Mouse (Mus musculus) midbrain, embryonic 16.5 days (tissue): ENCODE results near the gene Gm1604a. TPM values are rescaled to one million over a fixed set of nuclear protein-coding genes. Genes with fewer than 3 reads are reported as not detected.
"Not testable (repeated sequence)": the region's sequence is repeated elsewhere in the genome, so short reads cannot be mapped to it uniquely, and the experiment has no call there.

ENCODE experiments used
- ATAC-seq: fragments of 200-750 bp; cut with Nextera tagmentation; 2 replicates; pipeline ENCODE4 v1.8.0; 2017; ENCODE audit warnings: moderate TSS enrichment
- H3K27ac ChIP-seq: fragments of 300-500 bp; sonication (generic); 2 replicates; pipeline ENCODE4 v1.5.1; 2014; ENCODE audit warnings: mild to moderate bottlenecking, low read length, mixed read lengths
- H3K27me3 ChIP-seq: fragments of 300-500 bp; sonication (generic); 2 replicates; pipeline ENCODE4 v1.6.1; 2014; ENCODE audit warnings: low read depth, low read length, mixed read lengths; ENCODE audit not compliant: control insufficient read depth, insufficient read depth
- H3K36me3 ChIP-seq: fragments of 300-500 bp; sonication (generic); 2 replicates; pipeline ENCODE4 v1.6.1; 2014; ENCODE audit warnings: mild to moderate bottlenecking, low read length, moderate library complexity, mixed read lengths; ENCODE audit not compliant: control insufficient read depth, insufficient read depth
- H3K4me1 ChIP-seq: fragments of 300-500 bp; sonication (generic); 2 replicates; pipeline ENCODE4 v1.6.1; 2014; ENCODE audit warnings: mild to moderate bottlenecking, low read length, mixed read lengths; ENCODE audit not compliant: control insufficient read depth, insufficient read depth
- H3K4me2 ChIP-seq: fragments of 300-500 bp; sonication (generic); 2 replicates; pipeline ENCODE4 v1.6.1; 2014; ENCODE audit warnings: mild to moderate bottlenecking, low read length, mixed read lengths
- H3K4me3 ChIP-seq: fragments of 300-500 bp; sonication (generic); 2 replicates; pipeline ENCODE4 v1.5.1; 2014; ENCODE audit warnings: low read depth, mild to moderate bottlenecking, low read length, moderate library complexity, mixed read lengths
- H3K9ac ChIP-seq: fragments of 300-500 bp; sonication (generic); 2 replicates; pipeline ENCODE4 v1.6.1; 2014; ENCODE audit warnings: low read depth, low read length, mixed read lengths
- H3K9me3 ChIP-seq: fragments of 300-500 bp; sonication (generic); replicated peaks from 2 replicates; pipeline ENCODE4 v1.6.1; 2014; ENCODE audit warnings: mild to moderate bottlenecking, low read length, mixed read lengths; ENCODE audit not compliant: control insufficient read depth, poor library complexity, severe bottlenecking
- WGBS: fragments of 180-500 bp; shearing (Covaris S2); extraction: QIAGEN DNeasy Blood & Tissue Kit; methylation state at CpG from one replicate; pipeline ENCODE4 v1.1.7; 2014; 5-methylcytosine and 5-hydroxymethylcytosine counted together
- polyA plus RNA-seq: library from polyadenylated mRNA; unstranded; fragments of >200 nt; fragmentation: Nextera tagmentation; extraction: Ambion mirVana; gene quantifications from 2 replicates; pipeline ENCODE4 v1.2.1, GENCODE M21; 2015

The Gm1604a gene
- 0.48 TPM in 1 of 2 replicates, not detected in the other for polyA plus RNA-seq

GRCm38 (mm10) chr17:7025257-7025656 is at the start of gene Gm1604a:
TSS of gene Gm1604a (plus strand) at chr17:7025568.
- not testable (repeated sequence) for H3K36me3 ChIP-seq, H3K27me3 ChIP-seq, H3K4me1 ChIP-seq, H3K27ac ChIP-seq, H3K9me3 ChIP-seq, H3K4me3 ChIP-seq, H3K9ac ChIP-seq
- peak within 1 kb of the TSS; percentile 23; the same call in 1 of the 2 replicates for H3K4me2 ChIP-seq
- peak; percentile 88 for ATAC-seq
- 2% methylated on average over 6 of the region's 14 CpGs for WGBS

DNA sequence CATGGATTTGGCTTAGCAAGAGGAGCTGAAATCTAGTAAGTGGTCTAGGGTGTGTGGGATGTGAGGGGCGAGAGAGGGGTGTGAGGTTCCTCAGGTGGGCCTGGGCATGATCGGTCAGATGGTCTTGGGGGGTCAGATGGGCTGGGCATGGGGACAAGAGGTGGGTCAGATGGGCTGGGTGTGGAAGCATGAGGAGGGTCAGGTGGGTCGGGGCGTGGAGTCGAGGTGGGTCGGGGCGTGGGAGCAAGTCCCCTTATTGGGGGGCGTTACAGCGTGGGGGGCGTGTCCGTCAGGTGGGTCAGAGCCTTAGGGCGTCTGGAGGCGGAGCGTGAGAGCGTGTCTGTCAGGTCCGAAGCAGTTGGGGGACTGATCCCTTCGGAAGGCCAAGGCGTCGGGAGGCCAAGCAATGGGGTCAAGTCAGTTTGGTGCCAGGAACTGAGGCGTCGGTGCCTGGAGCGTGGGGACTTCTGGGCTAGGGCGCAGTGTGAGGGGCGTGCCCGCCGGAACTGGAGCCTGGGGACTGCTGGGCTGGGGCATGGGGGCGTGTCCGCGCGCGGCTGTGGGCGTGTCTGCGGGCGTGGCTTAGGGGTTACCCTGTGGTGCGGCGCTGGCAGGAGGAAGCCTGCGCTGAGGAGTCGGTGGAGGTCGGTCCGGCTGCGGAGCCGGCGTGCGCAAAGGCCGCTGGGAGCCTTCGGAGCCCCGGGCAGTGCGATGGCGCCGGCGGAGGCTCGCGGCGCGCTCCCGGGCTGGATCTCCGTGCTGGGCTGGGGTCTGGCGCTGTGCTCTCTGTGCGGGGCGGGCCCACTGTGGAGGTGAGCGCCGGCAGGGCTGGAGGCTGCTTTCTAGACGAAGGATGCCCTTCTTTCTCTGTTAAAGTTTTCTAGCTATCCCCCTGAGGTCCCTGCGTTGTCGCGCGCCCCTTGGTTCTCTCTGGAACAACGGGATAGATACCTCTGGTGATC is 46.8 kb upstream of the Gm1604a start, which contains the start of gene Gm49721:
Gene Gm49721 (plus strand): TSS at position 618 of the 962 bp plus-strand sequence.
- H3K27ac ChIP-seq, H3K36me3 ChIP-seq, H3K4me1 ChIP-seq, H3K9me3 ChIP-seq, H3K27me3 ChIP-seq: not testable (repeated sequence)
- peak within 1 kb of the TSS; percentile 67 for H3K9ac ChIP-seq
- H3K4me3 ChIP-seq, result peak within 1 kb of the TSS; percentile 47
- peak; percentile 97 for ATAC-seq
- peak within 1 kb of the TSS; percentile 67 for H3K4me2 ChIP-seq
- WGBS, result under 1% methylated on average over 27 of the region's 68 CpGs

DNA sequence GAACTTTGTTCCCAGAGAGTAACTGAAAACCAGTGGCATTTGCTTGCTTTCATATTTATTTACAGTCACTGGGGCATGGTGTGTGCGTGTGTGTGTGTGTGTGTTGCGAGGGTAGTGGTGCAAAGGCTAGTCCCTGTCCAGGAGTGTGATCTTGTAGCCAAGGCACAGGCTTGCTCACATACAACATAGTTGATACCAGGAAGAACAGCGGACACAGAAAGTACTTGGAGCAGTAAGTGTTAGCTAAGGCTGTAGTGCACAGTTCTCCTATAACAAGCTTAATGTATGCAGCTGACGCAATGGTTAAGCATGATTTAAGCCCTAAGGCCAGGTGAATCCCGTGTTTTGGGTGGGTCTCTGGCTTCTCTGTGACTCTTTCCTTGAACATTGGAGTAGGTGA is 46.0 kb upstream of the Gm1604a start:
- ATAC-seq, H3K36me3 ChIP-seq, H3K27ac ChIP-seq, H3K4me1 ChIP-seq, H3K9me3 ChIP-seq, H3K9ac ChIP-seq, H3K27me3 ChIP-seq: not testable (repeated sequence)
- Histone ChIP-seq H3K4me3 (peak overlapping the region; percentile 47), H3K4me2 (peak overlapping the region; percentile 67)
- WGBS, result 11% methylated on average over 4 of the region's 5 CpGs

DNA sequence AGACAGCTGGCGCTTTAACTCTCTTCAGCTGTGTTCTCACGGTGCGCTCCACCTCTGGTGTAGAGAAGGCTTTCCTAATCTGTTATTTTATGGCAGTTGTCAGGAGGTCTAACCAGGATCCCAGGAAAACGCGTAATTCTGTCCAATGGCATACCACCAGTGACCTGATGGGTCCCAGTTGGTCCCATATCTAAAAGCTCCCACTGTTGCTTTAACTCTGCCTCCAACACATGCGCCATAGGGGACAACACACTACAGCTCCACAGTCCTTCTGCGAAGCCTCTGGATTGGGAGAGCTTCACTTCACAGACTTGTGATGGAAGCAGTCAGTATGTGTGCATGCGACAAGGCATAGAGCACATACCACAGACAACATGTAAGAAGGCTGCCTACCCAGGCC is 45.2 kb upstream of the Gm1604a start:
- not testable (repeated sequence) for H3K9me3 ChIP-seq, H3K4me2 ChIP-seq, H3K9ac ChIP-seq, H3K36me3 ChIP-seq, H3K27me3 ChIP-seq, H3K4me3 ChIP-seq, H3K4me1 ChIP-seq, H3K27ac ChIP-seq, ATAC-seq
- WGBS, result 93% methylated on average over 5 of the region's 8 CpGs

- not testable (repeated sequence) for H3K4me2 ChIP-seq, H3K27ac ChIP-seq, H3K9ac ChIP-seq, H3K9me3 ChIP-seq, H3K36me3 ChIP-seq, ATAC-seq, H3K4me1 ChIP-seq, H3K4me3 ChIP-seq, H3K27me3 ChIP-seq
- WGBS, result 100% methylated on average over 1 of the region's 1 CpGs
These were observed 39.2 kb upstream of the Gm1604a start for GRCm38 (mm10) chr17:6986118-6986517.

- not testable (repeated sequence) for H3K4me3 ChIP-seq, H3K27ac ChIP-seq, H3K9ac ChIP-seq, H3K27me3 ChIP-seq, H3K4me1 ChIP-seq, H3K36me3 ChIP-seq, H3K9me3 ChIP-seq, H3K4me2 ChIP-seq, ATAC-seq
- no CpG with 5 or more reads among the region's 6 CpGs for WGBS
These were observed 29.9 kb upstream of the Gm1604a start for GRCm38 (mm10) chr17:6995504-6995903.

- not testable (repeated sequence) for H3K27me3 ChIP-seq, H3K9ac ChIP-seq, H3K9me3 ChIP-seq, H3K27ac ChIP-seq, H3K4me1 ChIP-seq, H3K4me3 ChIP-seq, H3K36me3 ChIP-seq, H3K4me2 ChIP-seq, ATAC-seq
- 78% methylated on average over 8 of the region's 8 CpGs for WGBS
These were observed 28.5 kb upstream of the Gm1604a start for GRCm38 (mm10) chr17:6996826-6997225.

GRCm38 (mm10) chr17:6997778-6998490 is 27.4 kb upstream of the Gm1604a start:
- not testable (repeated sequence) for ATAC-seq
- no CpG with 5 or more reads among the region's 7 CpGs for WGBS

More at GRCm38 (mm10) chr17:6997778-6998490, 27.4 kb upstream of the Gm1604a start:
- H3K36me3 ChIP-seq, H3K27me3 ChIP-seq, H3K27ac ChIP-seq, H3K4me2 ChIP-seq, H3K4me1 ChIP-seq, H3K9me3 ChIP-seq, H3K9ac ChIP-seq, H3K4me3 ChIP-seq: not testable (repeated sequence)
